Mouse (Mus musculus) megakaryocyte, adult 5-6 weeks (primary cell): ENCODE measurements around the gene Hist1h3h. TPM values are rescaled to one million over a fixed set of nuclear protein-coding genes. Genes with fewer than 3 reads are reported as not detected.

Experiments
- total RNA-seq, 2 experiments: library from RNA; stranded (forward) in 1 of 2; stranded (reverse) in 1 of 2; fragments of 153-499, 151-499 nt in 1 of 2; fragments of 221-1000, 200-1000 nt in 1 of 2; gene quantifications; 2 replicates each; pipeline versions ENCODE4 v1.2.3 to v1.2.4; 2015 to 2017

Gene Hist1h3h
- total RNA-seq, 2 experiments from 2014 or later: 141 to 194 TPM

Other genes starting within 250 kb of the Hist1h3h start
Only the 30 nearest of the 32 such genes appear.
- not detected in 2 replicates for gene Gm10065, start 238.2 kb upstream of the Hist1h3h start, total RNA-seq (2015)
- not detected in 2 replicates for gene Gm10065, start 238.2 kb upstream of the Hist1h3h start, total RNA-seq (2017)
- gene AK157302, start 222.4 kb upstream of the Hist1h3h start, total RNA-seq (2015): 0.09 and 0.56 TPM in 2 replicates
- 0.20 TPM in 1 of 2 replicates, not detected in the other for gene AK157302, start 222.4 kb upstream of the Hist1h3h start, total RNA-seq (2017)
- 7.8 and 10.7 TPM in 2 replicates for gene Gm11273, start 216.2 kb upstream of the Hist1h3h start, total RNA-seq (2015)
- 4.3 and 5.2 TPM in 2 replicates for gene Gm11273, start 216.2 kb upstream of the Hist1h3h start, total RNA-seq (2017)
- 7.0 and 7.1 TPM in 2 replicates for gene Zkscan8, start 186.5 kb upstream of the Hist1h3h start, total RNA-seq (2015)
- gene Zkscan8, start 186.5 kb upstream of the Hist1h3h start, total RNA-seq (2017): 4.4 and 4.9 TPM in 2 replicates
- gene Olfr1366, start 174.9 kb upstream of the Hist1h3h start, total RNA-seq (2015): not detected in 2 replicates
- gene Olfr1366, start 174.9 kb upstream of the Hist1h3h start, total RNA-seq (2017): not detected in 2 replicates
- gene Olfr1535, start 157.8 kb upstream of the Hist1h3h start, total RNA-seq (2015): not detected in 2 replicates
- gene Olfr1535, start 157.8 kb upstream of the Hist1h3h start, total RNA-seq (2017): not detected in 2 replicates
- not detected in 2 replicates for gene Olfr1364, start 135.9 kb upstream of the Hist1h3h start, total RNA-seq (2015)
- gene Olfr1364, start 135.9 kb upstream of the Hist1h3h start, total RNA-seq (2017): not detected in 2 replicates
- gene Olfr1362, start 103.6 kb upstream of the Hist1h3h start, total RNA-seq (2015): not detected in 2 replicates
- gene Olfr1362, start 103.6 kb upstream of the Hist1h3h start, total RNA-seq (2017): not detected in 2 replicates
- gene Olfr11, start 75.1 kb upstream of the Hist1h3h start, total RNA-seq (2015): not detected in 2 replicates
- gene Olfr11, start 75.1 kb upstream of the Hist1h3h start, total RNA-seq (2017): not detected in 2 replicates
- not detected in 2 replicates for gene Olfr1361, start 54.3 kb upstream of the Hist1h3h start, total RNA-seq (2015)
- gene Olfr1361, start 54.3 kb upstream of the Hist1h3h start, total RNA-seq (2017): not detected in 2 replicates
- gene Olfr1360, start 40.3 kb upstream of the Hist1h3h start, total RNA-seq (2015): not detected in 2 replicates
- not detected in 2 replicates for gene Olfr1360, start 40.3 kb upstream of the Hist1h3h start, total RNA-seq (2017)
- gene Olfr1359, start 19.5 kb upstream of the Hist1h3h start, total RNA-seq (2015): not detected in 2 replicates
- gene Olfr1359, start 19.5 kb upstream of the Hist1h3h start, total RNA-seq (2017): not detected in 2 replicates
- gene Hist1h2bl, start 1.5 kb upstream of the Hist1h3h start, total RNA-seq (2015): 262 and 280 TPM in 2 replicates
- gene Hist1h2bl, start 1.5 kb upstream of the Hist1h3h start, total RNA-seq (2017): 409 and 426 TPM in 2 replicates
- gene Hist1h2ai, start 1.2 kb upstream of the Hist1h3h start, total RNA-seq (2015): 5.0 and 7.6 TPM in 2 replicates
- 3,924 and 4,338 TPM in 2 replicates for gene Hist1h2ai, start 1.2 kb upstream of the Hist1h3h start, total RNA-seq (2017)
- gene Hist1h2bm, start 4.4 kb downstream of the Hist1h3h start, total RNA-seq (2015): 139 and 162 TPM in 2 replicates
- gene Hist1h2bm, start 4.4 kb downstream of the Hist1h3h start, total RNA-seq (2017): 615 and 635 TPM in 2 replicates
- gene Hist1h4j, start 17.4 kb downstream of the Hist1h3h start, total RNA-seq (2015): 5.8 and 10.7 TPM in 2 replicates
- gene Hist1h4j, start 17.4 kb downstream of the Hist1h3h start, total RNA-seq (2017): 595 and 644 TPM in 2 replicates
- 97.3 and 158 TPM in 2 replicates for gene Hist1h4k, start 32.8 kb downstream of the Hist1h3h start, total RNA-seq (2015)
- gene Hist1h4k, start 32.8 kb downstream of the Hist1h3h start, total RNA-seq (2017): 2,083 and 3,751 TPM in 2 replicates
- gene Hist1h2ak, start 36.2 kb downstream of the Hist1h3h start, total RNA-seq (2015): 141 and 258 TPM in 2 replicates
- 1,551 and 1,637 TPM in 2 replicates for gene Hist1h2ak, start 36.2 kb downstream of the Hist1h3h start, total RNA-seq (2017)
- gene Hist1h2bn, start 36.5 kb downstream of the Hist1h3h start, total RNA-seq (2015): 318 and 331 TPM in 2 replicates
- gene Hist1h2bn, start 36.5 kb downstream of the Hist1h3h start, total RNA-seq (2017): 1,434 and 1,651 TPM in 2 replicates
- gene Hist1h1b, start 63.0 kb downstream of the Hist1h3h start, total RNA-seq (2015): 792 and 803 TPM in 2 replicates
- gene Hist1h1b, start 63.0 kb downstream of the Hist1h3h start, total RNA-seq (2017): 2,001 and 2,565 TPM in 2 replicates
- 290 and 369 TPM in 2 replicates for gene Hist1h3i, start 65.7 kb downstream of the Hist1h3h start, total RNA-seq (2015)
- gene Hist1h3i, start 65.7 kb downstream of the Hist1h3h start, total RNA-seq (2017): 211 and 245 TPM in 2 replicates
- gene Hist1h2an, start 69.6 kb downstream of the Hist1h3h start, total RNA-seq (2015): 5.6 TPM in 1 of 2 replicates, not detected in the other
- 740 and 806 TPM in 2 replicates for gene Hist1h2an, start 69.6 kb downstream of the Hist1h3h start, total RNA-seq (2017)
- 15.3 and 29.2 TPM in 2 replicates for gene Hist1h2bp, start 69.8 kb downstream of the Hist1h3h start, total RNA-seq (2015)
- gene Hist1h2bp, start 69.8 kb downstream of the Hist1h3h start, total RNA-seq (2017): 50.7 and 60.8 TPM in 2 replicates
- gene Hist1h2bq, start 92.5 kb downstream of the Hist1h3h start, total RNA-seq (2015): 340 and 370 TPM in 2 replicates
- 37.2 and 71.4 TPM in 2 replicates for gene Hist1h2bq, start 92.5 kb downstream of the Hist1h3h start, total RNA-seq (2017)
- gene Hist1h2ao, start 92.8 kb downstream of the Hist1h3h start, total RNA-seq (2015): 149 and 256 TPM in 2 replicates
- 2,161 and 2,311 TPM in 2 replicates for gene Hist1h2ao, start 92.8 kb downstream of the Hist1h3h start, total RNA-seq (2017)
- gene Hist1h4m, start 94.1 kb downstream of the Hist1h3h start, total RNA-seq (2015): 67.9 and 71.7 TPM in 2 replicates
- gene Hist1h4m, start 94.1 kb downstream of the Hist1h3h start, total RNA-seq (2017): 1,995 and 3,050 TPM in 2 replicates
- 60.0 and 63.1 TPM in 2 replicates for gene Hist1h4n, start 114.5 kb downstream of the Hist1h3h start, total RNA-seq (2015)
- gene Hist1h4n, start 114.5 kb downstream of the Hist1h3h start, total RNA-seq (2017): 1,683 and 2,067 TPM in 2 replicates
- gene Hist1h2ap, start 115.8 kb downstream of the Hist1h3h start, total RNA-seq (2015): 111 and 142 TPM in 2 replicates
- 857 and 1,070 TPM in 2 replicates for gene Hist1h2ap, start 115.8 kb downstream of the Hist1h3h start, total RNA-seq (2017)
- 322 and 378 TPM in 2 replicates for gene Hist1h2br, start 116.1 kb downstream of the Hist1h3h start, total RNA-seq (2015)
- gene Hist1h2br, start 116.1 kb downstream of the Hist1h3h start, total RNA-seq (2017): 273 and 294 TPM in 2 replicates
- 0.23 and 0.36 TPM in 2 replicates for gene Zfp184, start 227.4 kb downstream of the Hist1h3h start, total RNA-seq (2015)
- 0.65 TPM in 1 of 2 replicates, not detected in the other for gene Zfp184, start 227.4 kb downstream of the Hist1h3h start, total RNA-seq (2017)